Mouse (Mus musculus): ENCODE measurements around the gene Nes.

- TF ChIP-seq POLR2A (IDR thresholded peaks at IDR 0.05; ENCODE audit: borderline replicate concordance, extremely low read depth, low read depth, low read length) (no peak), CTCF (IDR thresholded peaks at IDR 0.05; ENCODE audit: insufficient read depth, low read length) (no peak)
These were observed 43.4 kb upstream of the Nes start for GRCm38 (mm10) chr3:87927452-87927851.
